Mouse (Mus musculus): Measurements from ENCODE around the gene Xrra1.
"Not testable (repeated sequence)": the region's sequence is repeated elsewhere in the genome, so short reads cannot be mapped to it uniquely, and the experiment has no call there.

The Xrra1 gene

GRCm38 (mm10) chr7:99858813-99859585 lies at the start of gene Xrra1:
Gene Xrra1 (plus strand): TSS chr7:99859116.
- peak; percentile 99 for DNase-seq (ENCODE audit: low spot score in 2 of 2)

- no peak for DNase-seq (ENCODE audit: low spot score in 2 of 2)
Measured at GRCm38 (mm10) chr7:99810814-99811213, 48.1 kb upstream of the Xrra1 start.

DNA sequence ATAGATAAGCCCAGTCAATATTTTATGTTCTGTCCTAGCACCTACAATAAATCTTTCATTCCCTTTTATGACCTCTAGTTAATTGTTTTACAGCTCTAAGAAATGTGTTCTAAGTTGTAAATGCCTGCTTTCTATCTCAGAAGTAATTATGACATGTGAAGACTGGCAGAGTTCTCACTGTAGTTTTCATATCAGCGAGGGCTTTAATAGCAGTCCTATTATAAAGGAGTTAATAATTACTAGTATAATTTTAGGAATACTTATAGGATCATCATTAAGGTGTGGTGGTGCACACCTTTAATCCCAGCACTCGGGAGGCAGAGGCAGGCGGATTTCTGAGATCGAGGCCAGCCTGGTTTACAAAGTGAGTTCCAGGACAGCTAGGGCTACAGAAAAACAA lies 47.3 kb upstream of the Xrra1 start:
- DNase-seq (ENCODE audit: low spot score in 2 of 2): no peak

DNA sequence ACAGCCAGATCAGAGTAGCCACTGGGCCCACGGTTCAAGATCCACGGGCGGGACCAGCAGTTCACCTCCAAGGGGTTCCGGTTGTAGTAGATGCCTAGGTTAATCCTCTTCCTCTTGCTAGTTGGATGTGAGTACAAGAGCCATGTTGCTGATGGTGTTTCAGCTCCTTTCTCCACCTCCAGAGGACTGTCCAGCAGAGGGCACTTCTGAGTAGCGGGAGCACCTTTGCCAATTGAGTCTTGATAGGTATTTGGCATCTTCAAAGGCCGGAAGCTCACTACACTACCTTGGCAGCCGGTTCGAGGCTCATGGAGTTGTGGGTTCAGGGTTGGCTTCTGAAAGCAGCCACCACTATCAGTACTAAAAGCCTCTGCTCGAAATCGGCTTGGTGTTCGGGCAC lies 45.5 kb upstream of the Xrra1 start:
- DNase-seq (ENCODE audit: low spot score in 2 of 2): no peak

GRCm38 (mm10) chr7:99818181-99818725 lies 40.7 kb upstream of the Xrra1 start:
- DNase-seq (ENCODE audit: low spot score in 2 of 2): not testable (repeated sequence)

- DNase-seq (ENCODE audit: low spot score in 2 of 2): no peak
Measured at GRCm38 (mm10) chr7:99821953-99822352, 37.0 kb upstream of the Xrra1 start.

- DNase-seq (ENCODE audit: low spot score in 2 of 2): no peak
Measured at GRCm38 (mm10) chr7:99822426-99822825, 36.5 kb upstream of the Xrra1 start.

GRCm38 (mm10) chr7:99823045-99823663 lies 35.8 kb upstream of the Xrra1 start:
- no peak for DNase-seq (ENCODE audit: low spot score in 2 of 2)

DNA sequence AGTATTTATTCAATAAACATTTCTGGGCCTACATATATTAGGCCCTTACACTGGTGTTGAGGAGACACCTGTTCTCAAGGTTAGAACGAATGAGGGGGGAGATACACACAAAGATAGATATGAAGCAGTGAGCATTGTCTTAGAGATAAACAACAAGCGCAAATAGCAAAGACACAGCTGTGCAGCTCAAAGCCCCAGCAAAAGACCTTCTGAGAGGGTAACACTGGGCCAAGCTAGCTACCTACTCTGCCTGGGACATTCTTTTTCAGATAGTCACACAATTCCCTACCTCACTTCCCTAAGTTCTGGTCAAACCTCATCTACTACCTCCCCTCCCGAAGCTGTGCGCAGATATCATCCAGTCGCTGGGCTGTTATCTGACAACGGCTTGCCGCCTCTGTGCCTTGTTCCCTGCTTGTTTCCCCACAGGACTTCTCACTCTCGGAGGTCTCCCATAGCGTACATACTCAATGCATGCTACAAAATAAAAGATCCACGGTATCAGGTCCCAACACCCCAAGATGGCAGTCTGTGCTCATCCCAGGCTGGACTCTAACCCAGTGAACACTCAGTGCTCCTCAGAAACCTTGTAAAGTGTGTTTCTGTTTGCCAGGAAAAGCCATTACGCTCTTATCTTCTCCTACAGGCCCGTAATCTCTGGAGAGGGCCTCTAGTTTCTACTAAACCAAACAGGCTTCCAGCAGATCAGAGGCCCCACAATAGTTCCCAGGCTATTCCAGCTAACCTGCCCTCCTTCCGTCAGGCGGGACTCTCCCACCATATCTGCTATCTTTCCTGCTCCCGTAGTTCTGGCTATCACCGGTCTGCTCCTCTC lies 34.0 kb upstream of the Xrra1 start:
- no peak for DNase-seq (ENCODE audit: low spot score in 2 of 2)

- no peak for DNase-seq (ENCODE audit: low spot score in 2 of 2)
Measured at GRCm38 (mm10) chr7:99825511-99825910, 33.4 kb upstream of the Xrra1 start.

DNA sequence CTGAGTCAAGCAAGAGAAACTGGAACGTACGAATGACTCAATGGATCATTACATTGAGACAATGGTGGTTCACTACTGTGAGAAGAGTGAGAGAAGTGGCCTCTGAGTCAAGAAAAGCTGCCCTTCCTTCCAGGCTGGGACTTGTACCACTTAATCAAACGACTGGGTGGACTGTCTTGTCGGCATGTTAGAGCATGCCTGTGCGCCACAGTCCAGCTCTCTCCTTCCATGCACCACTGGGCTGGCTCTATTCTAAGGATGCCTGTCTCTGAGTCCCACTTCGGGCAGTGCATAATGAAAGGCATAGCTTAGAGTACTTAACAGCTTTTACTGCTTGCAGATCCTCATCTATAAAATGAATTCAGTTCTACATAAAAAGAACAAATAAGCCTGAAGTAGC lies 32.8 kb upstream of the Xrra1 start:
- DNase-seq (ENCODE audit: low spot score in 2 of 2): no peak

DNA sequence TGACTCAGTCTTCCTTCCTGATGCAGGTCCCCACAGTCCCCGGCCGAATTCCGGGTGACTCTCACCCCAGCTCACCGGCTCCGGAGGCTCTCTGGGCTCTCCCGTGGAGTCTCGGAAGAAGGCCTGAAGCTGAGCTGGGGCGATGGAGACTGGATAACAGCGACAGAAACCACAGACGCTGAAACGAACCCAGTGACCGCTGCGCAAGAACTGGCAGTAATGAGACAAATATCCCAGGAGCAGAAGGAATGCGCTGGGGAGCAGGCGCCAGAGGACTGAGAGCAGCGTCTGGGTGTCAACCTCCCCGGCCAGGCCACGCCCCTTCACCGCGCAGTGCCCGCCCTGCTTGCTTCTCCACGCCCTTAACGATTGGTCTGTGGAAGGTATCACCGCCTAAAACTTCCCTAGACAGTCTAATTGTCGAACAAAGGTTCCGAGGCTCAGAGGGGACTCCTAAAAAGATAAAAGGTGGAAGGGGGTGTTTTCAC lies 30.8 kb upstream of the Xrra1 start, which contains the start of gene Neu3:
Neu3 (minus strand) TSS at position 335 of the 488 bp plus-strand sequence.
- DNase-seq (ENCODE audit: low spot score in 2 of 2): peak; percentile 88 to 89

GRCm38 (mm10) chr7:99833115-99833845 lies 25.6 kb upstream of the Xrra1 start:
- no peak for DNase-seq (ENCODE audit: low spot score in 2 of 2)

- DNase-seq (ENCODE audit: low spot score in 2 of 2): no peak
Measured at GRCm38 (mm10) chr7:99833846-99834222, 25.1 kb upstream of the Xrra1 start.

GRCm38 (mm10) chr7:99834314-99834853 lies 24.5 kb upstream of the Xrra1 start:
- no peak for DNase-seq (ENCODE audit: low spot score in 2 of 2)

- no peak for DNase-seq (ENCODE audit: low spot score in 2 of 2)
Measured at GRCm38 (mm10) chr7:99836781-99837180, 22.1 kb upstream of the Xrra1 start.

DNA sequence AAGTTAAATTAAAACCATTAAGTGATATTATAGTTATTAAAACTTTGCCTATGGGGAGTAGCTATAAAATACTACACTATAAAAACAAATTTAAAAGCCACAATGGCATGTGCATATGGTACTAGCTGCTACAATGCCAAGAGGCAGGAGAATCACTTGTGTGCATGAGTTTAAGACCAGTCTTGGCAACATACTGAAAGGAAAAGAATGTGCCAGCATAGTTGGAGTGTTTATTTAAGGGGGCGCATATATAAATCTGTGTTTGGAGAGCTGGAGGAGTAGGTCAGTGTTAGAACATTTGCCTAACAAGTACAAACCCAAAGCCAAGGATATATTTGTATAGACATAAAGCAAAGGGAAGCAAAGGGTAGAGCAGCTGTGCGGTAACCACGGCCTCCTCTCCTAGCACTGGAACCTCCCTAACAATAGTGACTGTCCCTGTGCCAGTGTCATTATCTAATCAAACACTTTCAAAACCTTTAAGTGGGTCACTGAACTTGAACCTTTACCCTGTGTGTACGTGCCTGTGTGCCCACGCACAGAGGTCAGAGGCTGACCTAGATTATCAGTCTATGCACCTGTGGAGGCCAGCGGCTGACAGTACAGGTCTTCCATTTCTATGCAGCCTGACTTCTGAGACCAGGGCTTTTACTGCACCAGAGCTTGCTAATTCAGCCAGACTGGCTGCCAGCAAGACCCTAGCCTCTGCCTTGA lies 21.4 kb upstream of the Xrra1 start:
- no peak for DNase-seq (ENCODE audit: low spot score in 2 of 2)

DNA sequence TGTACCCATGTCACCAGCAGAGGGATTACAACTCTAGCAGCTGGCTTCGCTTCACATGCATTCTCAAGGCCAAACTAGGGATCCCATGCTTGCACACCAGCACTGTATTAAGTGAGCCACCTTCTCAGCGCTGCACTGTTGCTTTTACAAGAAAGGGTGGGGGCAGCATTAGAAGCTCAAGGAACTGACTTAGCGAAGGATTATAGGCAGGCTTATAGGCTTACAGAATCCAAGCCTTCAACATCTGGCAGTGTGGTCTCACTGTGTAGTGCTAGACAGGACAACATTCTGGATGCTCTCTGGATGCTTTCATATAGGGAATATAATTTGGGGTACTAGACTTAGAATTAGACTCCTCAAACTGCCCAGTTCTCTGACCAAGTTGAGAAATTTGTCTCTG lies 20.7 kb upstream of the Xrra1 start:
- no peak for DNase-seq (ENCODE audit: low spot score in 2 of 2)

DNA sequence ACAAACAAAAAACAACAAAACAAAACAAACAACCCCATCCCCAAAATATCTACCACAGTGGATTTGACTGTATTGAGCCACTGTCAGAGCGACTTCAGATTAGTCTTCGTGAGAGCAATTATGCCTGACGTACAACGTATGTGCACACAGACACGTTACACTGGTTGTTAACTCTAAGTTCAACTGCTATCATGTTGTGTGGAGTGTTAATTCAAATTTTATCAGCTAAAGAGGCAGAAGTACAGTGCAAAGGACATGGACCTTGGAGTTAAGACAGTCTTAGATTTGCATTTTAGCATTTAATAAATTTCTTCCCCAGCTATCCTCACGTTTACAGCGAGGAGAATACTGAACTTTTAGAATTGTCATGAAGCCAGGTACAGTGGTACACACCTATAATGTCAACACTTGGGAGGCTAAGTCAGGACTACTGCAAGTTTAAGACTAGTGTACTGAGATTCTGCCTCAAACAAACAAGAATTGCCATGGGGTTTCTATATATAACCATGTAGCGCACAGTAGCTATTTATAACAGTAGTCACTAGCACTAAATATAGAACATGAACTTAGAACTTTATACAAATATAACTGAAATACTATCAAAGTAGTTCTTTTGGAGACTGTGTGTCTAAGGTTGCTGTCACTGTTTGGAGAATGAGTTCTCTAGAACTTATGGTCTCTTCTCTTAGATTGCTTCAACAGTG lies 13.2 kb upstream of the Xrra1 start:
- no peak for DNase-seq (ENCODE audit: low spot score in 2 of 2)

GRCm38 (mm10) chr7:99850534-99850933 lies 8.4 kb upstream of the Xrra1 start:
- no peak for DNase-seq (ENCODE audit: low spot score in 2 of 2)
